Mouse (Mus musculus): ENCODE results near the gene Fgf5. TPM values are rescaled to one million over a fixed set of nuclear protein-coding genes. Genes with fewer than 3 reads are reported as not detected.

Fgf5 gene
- total RNA-seq, 2 experiments from 2014 or later: 3.9 to 4.8 TPM

DNA sequence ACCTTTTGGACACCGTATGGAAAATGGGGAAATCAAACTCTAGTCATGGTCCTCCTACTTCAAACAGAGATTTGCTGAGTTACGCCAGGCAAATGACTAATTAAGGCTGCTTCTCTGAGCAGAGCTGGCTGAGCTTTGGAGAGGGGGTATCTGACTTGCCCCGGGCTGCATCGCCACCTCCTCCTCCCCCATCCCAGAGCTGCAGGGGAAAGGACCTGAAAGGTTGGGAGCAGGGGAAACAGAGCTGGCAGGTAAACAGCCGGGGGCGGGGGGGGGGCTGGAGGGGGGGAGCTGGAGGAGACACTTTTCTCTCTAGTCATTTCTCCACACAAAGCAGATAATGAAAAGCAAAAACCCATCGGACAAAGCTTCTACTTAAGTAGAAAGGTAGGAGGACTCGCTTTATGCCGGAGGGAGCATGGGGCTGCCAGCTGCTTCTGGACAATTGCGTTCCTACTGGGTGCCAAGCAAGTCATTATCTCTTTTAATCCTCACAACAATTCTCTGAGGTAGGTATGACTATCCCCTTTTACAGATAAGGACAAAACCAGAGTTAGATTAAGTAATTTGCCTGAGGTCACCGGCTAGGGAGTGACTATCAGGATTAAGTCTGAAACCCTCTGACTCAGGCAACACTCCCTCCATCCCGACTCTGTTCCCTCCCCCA lies 39.2 kb downstream of the Fgf5 start:
- DNase-seq (ENCODE audit: low spot score in 2 of 2): no peak

DNA sequence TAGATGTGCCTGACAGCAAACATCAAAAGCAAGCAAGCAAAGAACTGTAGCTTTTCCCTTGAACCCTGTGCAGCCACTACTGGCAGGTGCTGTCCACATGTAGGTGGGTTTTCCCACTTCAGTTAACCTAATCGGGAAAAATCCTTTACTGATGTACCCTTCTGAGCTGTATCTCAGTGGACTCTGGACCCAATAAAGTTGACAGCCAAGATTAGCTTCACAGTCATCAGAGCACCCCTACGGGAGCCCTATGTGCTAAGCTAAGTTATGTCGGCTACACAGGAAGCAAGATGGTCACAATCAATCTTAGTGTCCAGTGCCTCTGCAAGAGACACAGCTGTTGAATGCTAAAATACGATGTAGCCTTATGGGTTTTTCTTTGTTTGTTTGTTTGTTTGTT lies 46.1 kb downstream of the Fgf5 start:
- no peak for DNase-seq (ENCODE audit: low spot score in 2 of 2)

DNA sequence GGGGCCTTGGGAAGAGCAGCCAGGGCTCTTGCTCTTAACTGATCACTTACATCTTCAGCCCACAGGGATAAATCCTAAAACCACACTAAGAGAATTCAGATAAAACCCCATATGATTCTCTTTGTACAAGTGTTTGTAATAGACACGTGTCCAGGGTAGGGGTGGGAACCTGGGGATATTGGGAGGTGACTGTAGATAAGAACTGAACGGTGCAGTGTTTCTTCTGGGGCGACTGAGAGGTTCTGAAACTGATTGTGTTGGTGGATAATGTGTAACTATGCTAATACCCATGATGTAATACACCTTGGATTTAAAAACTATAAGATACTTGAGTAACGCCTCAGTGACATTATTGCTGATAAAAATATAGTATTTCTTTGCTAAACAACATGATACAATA lies 51.7 kb downstream of the Fgf5 start:
- no peak for DNase-seq (ENCODE audit: low spot score in 2 of 2)

DNA sequence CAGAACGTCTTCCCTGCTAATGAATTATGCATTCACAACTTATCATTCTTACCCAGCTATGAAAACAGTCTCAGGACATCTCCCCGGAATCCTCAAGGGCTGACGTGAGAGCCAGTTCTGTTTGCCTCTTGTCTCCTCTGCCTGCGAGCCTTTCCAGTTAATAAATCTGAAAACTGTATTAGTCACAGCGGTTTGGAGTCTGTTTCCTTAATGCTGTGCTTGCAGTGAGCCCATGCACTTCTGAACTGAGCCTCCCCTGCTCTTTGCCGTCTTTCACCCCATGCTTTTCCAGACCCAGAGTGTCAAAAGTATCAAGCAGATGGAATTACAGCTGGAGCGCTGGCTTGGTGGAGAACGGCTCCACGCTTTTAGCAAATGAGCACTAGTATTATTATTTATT lies 52.5 kb downstream of the Fgf5 start:
- DNase-seq (ENCODE audit: low spot score in 2 of 2): no peak

DNA sequence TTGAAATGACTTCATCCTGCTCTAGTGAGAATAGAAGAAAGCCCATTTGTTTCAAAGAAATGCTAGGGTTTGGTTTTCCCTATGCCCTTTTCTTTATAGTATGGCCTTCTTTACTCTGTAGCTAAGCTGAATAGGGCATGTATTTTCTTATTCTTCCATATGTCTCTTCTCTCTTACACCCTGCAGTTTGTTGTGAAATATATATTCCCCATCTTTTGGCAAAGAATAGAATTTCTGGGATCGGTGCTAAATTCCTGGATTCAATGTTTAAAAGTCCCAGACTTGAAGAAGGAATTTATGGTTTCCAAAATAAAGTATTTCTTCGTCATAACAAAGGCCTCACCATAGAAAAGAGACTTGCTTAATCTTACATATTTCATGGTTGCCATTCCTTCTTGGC lies 72.6 kb downstream of the Fgf5 start:
- no peak for DNase-seq (ENCODE audit: low spot score in 2 of 2)

Other genes with a start within 250 kb of the Fgf5 start
- gene Antxr2, start 223.1 kb upstream of the Fgf5 start, total RNA-seq (2021): 1 to 10 TPM; 1.2 to 1.7 TPM
- 10 to 100 TPM; 33.4 to 34.4 TPM for gene Prdm8, start 87.0 kb upstream of the Fgf5 start, total RNA-seq (2021)
- under 1 TPM in 1 of 2 experiments, not detected in 1; 0.40 TPM for gene Cfap299, start 75.1 kb downstream of the Fgf5 start, total RNA-seq (2021)

Data from left cerebral cortex, adult 18-20 months (tissue).